Mouse (Mus musculus): ENCODE measurements around the gene Gpcpd1. TPM values are rescaled to one million over a fixed set of nuclear protein-coding genes. Genes with fewer than 3 reads are reported as not detected.

Gpcpd1 gene
- total RNA-seq, 2 experiments from 2014 or later, result 110 to 147 TPM

DNA sequence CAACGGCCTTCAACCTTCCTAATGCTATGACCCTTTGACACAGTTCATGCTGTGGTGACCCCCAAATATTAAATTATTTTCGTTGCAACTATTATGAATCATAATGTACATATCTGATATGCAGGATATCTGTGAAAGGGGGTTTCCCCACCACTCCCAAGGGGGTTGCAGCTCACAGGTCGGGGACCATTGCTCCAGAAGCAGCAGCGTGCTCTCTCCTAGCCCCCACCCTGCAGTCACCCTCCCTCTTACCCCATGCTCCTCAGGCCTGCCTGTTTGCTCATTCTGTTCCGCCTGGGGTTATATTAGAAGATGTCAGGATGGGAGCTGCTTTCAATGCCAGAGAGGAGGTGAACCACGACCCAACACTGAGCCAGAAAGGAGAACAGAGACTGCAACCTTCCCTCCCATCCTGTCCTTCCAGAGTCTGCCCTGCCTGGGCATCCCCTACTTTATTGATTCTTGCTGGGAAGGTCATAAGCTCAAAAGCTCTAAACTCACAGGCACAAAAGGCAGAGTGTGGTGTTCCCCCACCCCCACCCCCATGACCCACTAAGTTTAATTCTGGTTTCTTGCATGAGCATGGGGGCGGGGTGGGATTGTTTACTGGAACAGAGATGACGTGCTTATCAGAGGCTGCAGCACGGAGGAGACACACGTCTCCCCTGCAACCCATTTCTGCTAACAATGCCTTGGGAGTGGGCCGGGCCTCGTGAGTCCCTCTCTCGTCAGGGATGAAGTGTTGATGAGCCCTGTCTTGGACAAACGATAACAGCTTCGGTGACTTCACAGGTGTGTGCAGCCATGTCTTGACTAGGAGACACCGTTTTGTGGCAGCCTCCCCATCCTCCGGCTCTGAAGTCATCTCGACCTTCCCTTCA, 69.3 kb downstream of the Gpcpd1 start:
- DNase-seq, result no peak

DNA sequence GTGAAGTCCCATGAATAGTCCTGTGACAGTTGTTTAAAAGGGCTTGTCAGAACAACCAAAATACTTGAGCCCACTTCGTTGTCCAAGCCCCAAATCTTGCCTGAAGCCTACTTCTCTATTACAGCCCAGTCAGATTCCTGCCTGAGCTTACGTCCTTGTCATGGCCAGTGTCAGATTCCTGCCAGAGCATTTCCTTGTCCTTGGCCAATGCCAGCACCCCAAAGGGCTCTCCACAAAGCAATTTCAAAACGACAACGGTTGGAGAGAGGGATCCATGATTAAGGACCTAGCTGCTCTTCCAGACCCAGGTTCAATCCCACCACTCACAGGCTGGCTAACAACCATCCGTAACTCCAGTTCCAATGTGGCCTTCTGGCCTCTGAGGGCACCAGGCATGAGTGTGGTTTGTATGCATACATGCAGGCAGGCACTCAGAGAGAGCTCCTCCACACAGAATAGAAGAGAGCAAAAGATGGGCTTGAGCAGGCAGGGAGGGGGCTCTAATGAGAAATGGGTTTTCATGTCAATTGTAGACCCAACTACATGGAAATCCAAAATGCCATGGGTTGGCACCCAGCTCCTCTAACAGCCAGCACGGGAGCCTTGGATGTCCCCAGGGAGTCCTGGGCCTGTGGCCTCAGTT, 70.2 kb downstream of the Gpcpd1 start:
- no peak for DNase-seq

DNA sequence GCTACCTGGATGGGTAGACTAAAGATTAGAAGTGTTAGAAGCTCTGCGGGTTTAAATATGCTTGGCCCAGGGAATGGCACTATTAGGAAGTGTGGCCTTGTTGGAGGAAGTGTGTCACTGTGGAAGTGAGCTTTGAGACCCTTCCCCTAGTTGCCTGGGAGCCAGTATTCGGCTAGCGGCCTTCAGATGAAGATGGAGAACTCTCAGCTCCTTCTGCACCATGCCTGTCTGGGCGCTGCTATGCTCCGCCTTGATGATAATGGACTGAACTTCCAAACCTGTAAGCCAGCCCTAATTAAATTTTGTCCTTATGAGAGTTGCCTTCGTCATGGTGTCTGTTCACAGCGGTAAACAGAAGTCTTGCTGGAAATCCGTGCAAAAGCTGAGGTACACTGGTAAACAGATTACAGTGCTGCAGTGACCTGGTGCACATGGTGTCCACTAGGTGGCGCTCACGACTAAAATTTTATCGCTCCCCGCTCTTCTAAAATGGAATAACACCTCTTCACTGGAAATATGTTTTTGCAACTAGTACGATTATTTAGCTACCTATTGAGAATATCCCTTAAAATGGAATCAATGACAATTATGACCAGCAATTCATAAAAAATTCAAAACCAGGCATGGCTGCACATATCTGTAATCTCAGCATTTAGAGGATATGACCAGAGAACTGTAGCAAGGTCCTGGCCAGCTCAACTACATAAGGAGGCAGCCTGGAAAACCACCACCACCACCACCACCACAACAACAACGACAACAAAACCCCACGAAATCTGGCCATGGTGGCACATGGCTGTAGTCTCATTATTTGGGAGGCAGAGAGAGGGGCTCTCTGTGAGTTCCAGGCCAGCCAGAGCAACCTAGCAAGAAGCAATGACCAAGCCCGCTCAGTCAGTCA, 71.1 kb downstream of the Gpcpd1 start:
- no peak for DNase-seq

DNA sequence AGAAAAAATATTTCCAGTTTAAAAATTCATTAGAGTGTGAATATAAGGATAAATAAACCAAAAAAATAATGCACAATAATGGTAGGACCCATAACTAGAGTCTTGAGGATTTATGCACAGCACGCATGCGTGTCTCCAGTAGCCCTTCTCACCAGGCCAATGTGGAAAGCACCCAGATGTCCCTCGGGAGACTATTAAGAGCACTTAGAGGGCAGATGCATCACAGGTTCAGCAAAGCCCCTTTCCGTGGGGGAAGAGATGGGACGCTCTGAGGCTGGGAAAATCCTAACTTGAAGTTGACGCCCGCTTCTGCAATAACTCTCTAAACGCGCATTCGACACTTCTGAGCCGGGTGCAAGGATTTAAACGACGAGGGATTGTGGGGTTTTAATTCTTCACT, 71.9 kb downstream of the Gpcpd1 start:
- no peak for DNase-seq

DNA sequence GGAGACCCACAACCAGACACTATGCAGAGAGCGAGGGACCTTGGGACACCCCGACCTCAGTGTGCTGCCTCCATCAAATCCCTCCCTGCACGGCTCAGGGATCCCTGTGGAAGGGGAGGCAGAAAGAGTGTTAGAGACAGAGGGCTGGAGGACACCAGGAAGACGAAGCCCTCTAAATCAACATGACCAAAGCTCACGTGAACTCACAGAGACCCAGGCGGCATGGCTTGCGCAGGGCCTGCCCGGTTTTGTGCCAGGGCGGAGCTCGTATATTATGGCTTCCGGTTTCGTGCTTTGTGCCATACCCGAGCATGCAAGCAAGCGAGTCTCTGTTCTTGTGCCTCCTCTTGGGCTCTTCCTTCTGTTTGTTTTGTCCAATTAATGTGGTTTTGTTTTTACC, 72.5 kb downstream of the Gpcpd1 start:
- DNase-seq, result no peak

DNA sequence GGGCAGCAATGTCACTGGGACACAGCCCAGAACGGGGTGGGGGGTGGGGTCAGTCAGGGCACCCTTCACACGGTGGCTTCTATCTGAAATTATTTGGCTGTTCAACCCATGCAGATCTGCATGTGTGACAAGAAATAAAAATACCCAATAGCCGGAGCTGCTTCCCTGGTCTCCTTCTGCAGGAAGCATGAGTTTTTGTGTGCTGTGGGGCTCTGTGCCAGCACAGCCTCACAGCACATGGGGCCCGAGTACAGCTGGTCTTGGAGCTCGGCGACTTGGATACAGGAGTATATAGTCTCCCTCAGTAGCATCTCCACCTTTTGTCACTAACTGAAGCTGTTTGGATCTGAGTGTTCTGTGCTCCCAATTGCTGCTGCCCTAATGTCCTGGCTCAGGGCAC, 73.2 kb downstream of the Gpcpd1 start:
- no peak for DNase-seq

DNA sequence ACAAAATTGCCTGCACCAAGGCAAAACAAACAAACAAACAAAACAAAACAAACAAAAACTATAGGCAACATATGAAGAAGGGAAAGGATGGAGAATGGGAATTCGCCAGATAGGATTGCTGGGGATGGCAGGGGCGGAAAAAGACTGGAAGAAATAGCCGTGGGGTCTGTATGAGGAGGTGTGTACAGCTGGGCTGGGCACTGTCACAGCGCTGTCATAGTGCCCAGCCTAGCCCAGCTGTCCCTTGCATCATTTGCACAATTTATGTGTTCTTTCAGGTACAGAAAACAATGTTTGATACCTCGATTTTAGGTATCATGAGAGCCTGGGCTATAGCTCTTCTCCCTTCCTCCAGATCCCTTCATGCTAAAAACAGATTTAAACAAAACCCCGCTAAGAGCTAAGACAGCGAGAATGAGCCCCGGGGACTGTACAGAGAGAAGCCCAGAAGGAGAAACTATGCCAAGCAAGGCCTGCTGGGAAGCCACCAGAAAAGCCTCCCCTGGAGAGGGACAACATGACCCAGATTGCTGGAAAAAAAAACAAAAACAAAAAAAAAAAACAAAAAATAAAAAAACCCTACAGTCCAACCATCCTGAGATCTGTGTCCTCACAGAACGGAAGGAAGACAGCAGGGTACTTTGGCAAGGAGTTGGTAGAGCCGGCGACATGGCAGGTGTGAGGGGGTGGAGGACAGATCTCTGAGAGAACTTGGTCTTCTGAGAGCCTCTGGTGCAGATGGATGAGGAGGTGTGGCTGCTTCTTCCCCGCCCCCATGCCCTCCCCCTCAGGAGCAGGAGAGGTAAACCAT, 74.0 kb downstream of the Gpcpd1 start:
- DNase-seq, result no peak

DNA sequence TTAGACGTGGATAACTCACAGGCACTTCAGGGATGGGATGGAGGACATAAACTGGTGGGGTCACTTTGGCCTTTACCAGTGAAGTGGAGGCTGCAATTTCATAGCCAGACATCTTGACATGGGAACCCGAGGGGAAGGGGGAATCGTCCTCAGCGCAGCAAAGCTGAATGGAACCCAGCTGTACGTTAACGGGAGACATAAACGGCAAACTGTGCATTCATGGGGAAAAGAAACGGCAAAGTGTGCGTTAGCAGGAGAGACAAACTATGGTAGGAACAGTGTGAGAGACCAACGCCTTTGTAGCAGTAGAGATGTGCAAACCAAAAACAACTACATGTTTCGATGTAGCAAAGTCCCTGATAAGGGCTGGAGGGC, 74.6 kb downstream of the Gpcpd1 start:
- no peak for DNase-seq

DNA sequence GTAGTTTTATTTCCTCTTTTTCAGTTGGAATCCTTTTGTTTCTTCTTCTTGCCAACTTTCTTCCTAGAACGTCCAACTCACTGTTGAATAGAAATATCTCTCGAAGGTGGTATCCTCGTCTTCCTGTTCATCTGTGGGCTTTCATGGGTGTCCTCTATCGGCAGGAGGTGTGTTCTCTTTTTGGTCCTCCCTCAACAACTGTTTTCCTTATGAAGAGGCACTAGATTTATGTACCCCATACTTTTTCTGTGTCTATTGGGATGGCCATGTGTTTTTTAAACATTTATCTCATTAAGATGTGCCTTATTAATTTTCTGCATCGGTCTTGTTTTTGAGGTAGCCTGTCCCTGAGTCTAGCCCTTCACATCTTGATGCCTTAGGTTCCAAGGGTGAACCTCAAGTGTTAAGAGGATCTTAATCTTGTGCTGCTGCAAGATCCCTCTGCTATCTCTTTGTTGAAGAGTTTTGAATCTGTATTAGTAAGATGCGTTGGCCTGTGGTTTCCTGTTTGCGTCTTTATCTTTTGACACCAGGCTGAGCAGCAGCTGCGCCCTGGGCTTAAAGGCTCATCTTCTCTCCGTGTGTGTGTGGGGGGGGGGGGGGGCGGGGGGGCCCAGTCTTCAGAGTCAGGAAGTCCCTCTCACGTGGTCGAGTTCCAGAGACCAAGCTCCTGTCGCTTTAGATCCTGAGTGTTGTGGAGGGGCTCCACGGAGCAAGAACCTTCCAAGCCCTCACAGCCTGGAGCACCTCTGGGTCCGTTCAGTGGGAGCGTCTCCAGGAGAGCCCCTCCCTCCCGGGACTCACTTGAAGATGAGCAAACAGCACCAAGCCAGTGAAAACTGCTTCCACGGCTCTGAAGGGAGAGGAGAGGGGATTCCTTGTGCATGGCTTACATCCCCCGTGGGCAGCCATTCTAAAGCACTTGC, 75.2 kb downstream of the Gpcpd1 start:
- no peak for DNase-seq

DNA sequence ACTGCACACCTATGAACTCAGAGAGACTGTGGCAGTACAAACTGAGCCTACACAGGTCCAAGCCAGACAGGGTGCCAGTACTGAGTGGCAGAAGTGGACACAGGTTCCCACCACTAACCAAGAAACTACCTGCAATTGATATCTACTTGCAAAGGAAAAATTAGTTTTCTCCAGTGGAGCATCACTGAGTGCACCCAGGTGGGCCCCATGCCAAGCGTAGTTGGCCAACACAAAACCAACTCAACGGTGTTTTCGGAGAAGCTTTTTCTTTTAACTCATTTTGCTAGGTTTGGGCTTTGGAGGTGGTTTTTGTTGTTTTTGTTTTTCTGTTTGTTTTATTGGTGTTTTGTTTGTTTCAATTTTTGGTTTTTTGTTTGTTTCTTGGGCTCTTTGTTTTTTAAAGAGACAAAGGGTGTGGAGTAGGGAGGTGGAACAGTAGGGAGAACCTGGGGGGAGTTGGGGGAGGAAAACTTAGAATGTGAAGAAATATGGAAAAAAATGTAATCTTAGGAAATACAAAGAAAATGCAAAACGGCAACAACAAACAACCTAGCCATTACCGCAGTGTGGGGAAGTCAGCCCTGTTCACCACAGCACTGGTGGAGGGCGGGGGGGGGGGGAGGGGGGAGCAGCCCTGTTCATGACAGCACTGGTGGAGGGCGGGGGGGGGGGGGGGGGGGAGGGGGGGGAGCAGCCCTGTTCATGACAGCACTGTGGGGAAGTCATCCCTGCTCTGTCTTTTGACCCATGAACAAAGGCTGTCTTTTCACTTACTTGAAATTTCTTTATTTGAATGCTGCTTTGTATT, 76.3 kb downstream of the Gpcpd1 start:
- no peak for DNase-seq

DNA sequence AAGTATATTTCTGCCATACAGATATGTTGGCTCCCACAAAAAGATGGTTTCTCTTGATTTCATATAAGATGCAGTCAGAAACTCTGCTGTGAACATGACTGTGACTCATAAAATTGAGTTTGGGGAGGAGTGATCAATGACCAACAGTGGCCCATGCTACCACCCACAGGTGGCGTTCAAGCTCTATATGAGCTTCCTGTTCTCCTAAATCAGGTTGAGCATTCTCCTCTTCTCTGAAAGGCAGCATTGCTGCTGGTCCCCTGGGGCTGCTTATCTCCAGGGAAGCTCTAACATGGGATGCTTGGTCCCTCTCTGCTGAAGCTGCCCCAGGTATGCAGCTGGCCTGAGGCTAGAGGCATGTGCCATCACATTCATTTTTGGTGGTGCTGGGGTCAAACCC, 77.8 kb downstream of the Gpcpd1 start:
- no peak for DNase-seq

DNA sequence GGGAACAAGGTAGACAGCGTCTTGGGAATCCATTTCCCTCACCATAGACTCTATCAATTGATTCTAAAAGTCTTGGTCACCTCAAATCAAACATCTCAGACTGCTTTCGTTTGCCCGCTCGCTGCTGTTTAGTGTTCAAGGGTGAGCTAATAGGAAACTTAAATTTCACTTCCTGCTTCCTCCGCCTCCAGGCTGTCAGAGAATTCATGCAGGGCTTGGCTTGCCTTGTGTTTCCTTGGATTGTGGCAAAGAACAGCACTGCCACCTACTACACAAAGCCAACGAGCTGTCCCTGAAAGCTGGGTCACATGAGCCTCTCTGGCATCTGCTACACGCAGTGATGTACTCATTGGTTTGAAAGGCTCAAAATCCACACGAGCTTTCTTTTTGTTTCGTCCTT, 78.3 kb downstream of the Gpcpd1 start:
- no peak for DNase-seq

DNA sequence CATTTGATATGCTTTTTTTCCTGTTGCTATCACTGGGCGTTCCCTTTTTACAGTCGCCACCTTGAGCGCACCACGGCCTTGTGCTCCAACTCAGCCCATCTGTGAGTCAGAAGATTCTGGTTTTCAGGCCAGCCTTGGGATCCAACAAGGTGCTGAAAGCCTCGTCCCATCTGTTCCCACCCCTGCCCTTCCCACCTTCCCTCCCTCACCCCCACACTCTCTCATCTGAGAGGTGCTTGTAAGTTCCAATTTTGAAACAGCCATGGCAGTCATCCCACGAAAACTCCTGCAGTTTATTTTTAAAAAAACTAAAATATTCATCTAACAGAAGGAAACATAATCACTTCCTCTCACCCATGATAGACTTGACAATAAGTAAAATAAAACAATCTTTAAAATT, 80.0 kb downstream of the Gpcpd1 start:
- no peak for DNase-seq

DNA sequence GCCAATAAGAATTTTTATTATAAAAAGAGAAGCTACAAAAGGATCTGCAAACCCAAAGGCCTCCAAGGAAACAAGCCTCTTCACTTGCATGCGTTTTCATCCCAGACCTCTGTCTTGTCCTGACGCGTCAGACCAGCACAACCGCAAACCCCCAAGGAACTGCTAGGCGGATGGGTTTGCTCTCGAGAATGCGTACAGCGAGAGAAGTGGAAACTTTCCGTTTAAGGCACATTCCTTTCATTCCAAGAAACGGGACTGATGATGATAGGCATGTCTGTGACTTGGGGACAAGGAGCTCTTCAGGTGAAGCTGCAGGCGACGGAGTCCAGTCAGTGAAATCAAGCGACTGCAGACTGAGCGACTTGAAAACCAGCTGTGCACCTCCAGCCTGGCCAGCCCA, 80.4 kb downstream of the Gpcpd1 start:
- no peak for DNase-seq

DNA sequence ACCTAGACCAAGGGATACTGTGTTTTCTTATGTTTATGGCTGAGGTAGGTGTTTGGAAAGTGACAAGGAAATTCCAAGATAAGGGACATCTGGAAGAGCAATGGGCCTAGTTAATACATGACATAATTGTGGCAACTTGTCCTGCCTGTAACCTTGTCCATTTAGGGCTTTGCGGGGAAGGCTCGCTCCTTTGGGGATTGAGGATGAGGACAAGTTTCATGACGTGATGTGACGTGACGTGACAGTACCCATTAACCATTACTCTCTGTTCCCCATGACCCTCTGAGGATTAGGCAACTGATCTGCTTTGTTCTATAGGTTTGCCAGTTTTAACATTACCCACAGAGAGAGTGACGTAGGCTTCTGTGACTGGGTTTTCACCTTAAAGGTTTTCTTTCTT, 81.7 kb downstream of the Gpcpd1 start:
- no peak for DNase-seq

DNA sequence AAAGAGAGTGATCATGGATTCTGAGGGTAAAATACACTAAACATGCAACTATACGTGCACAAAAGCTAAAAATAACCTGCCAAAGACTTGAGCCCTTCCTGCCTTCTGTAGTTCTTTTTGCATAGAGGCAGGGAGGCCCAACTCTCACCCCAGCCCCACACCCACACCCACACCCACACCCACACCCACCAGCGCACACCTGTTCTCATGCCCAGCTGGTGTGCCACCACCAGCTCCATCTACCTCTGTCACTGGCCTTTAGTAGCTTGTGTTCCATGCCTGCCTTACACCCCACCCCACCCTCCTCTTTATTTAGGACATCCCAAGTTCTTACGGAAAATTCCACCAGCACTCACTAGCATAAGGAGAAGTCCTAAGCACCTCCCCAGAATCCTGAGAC, 89.2 kb downstream of the Gpcpd1 start:
- DNase-seq, result no peak

DNA sequence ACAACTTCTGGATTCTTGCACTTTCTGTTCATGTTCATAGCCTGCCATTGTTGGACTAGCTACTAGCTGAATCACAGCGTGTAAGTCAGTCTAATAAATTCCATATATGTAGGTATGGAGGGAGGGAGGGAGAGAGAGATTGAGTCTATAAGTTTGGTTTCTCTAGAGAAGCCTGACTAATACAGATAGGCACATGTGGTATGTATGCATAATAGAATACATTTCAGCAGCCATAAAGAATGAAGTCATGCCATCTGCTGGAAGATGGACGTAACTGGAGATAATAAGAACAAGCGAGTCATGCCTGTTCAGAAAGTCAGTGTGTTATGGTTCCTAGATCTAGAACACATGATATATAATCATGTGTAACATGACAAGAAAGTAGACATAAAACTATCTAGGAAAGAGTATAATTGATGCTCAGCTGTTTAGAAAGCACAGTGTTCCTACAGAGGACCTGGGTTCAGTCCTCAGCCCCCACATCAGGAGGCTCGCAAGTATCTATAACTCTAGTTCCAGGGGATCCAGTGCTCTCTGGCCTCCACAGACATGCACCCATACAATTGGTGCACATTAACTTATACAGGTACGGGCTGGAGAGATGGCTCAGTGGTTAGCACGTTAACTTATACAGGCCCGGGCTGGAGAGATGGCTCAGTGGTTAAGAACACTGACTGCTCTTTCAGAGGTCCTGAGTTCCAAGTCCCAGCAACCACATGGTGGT, 90.0 kb downstream of the Gpcpd1 start:
- DNase-seq, result no peak

DNA sequence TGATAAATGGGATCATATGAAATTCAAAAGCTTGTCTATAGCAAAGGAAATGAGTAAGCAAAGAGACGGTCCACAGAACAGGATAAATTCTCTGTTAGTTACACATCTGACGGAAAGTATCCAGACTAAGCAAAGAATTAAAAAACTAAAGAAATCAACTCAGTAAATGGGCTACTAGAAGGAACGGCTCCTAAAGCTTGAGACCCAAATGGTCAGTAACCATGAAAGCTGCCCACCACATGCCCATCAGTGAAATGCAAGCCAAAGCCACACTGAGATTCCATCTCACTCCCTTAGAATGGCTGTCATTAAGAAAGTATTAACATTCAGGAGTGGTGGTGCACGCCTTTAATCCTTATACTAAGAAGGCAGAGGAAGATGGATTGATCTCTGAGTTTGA, 94.3 kb downstream of the Gpcpd1 start:
- no peak for DNase-seq

DNA sequence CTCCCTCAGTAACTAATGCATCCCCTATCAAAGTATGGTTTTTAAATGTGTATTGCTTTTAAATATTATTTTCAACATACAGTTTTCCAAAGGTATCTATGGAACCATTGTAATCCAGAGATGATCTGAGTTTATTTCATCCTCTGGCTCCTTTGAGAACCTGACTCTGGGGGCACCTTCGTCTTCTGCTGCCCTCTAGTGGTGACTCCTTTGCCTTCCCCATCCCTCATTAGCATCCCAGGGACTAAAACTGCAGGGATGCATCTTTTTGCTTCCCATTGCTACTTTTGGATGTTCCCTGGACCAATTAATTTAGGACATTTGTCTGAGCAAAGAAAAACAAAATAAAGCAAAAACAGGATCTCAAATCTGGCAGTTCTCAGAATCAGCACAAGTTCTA, 102.1 kb downstream of the Gpcpd1 start:
- DNase-seq, result no peak
